Mouse (Mus musculus): ENCODE results near the gene Gm4792.

GRCm38 (mm10) chr10:94298471-94298870, at the start of gene Gm4792:
- TF ChIP-seq POLR2A (IDR thresholded peaks at IDR 0.05; ENCODE audit: control insufficient read depth, low read depth, low read length): no peak
- no peak for TF ChIP-seq CTCF (IDR thresholded peaks at IDR 0.05; ENCODE audit: control insufficient read depth, insufficient read depth, insufficient replicate concordance, low read depth, low read length)

Measured in testis, adult 2 months (tissue).